Mouse (Mus musculus) cerebellum, postnatal 4 days (tissue): ENCODE data around the gene Anxa2.
A peak's percentile ranks its signal among the peaks of the same experiment; 100 is the strongest.

Source experiments
- DNase-seq, 2 experiments: peaks; one replicate each; pipeline ENCODE4 v3.0.0; 2022; ENCODE audit warnings: low spot score in 2 of 2, mixed read lengths in 1 of 2

The Anxa2 gene

DNA sequence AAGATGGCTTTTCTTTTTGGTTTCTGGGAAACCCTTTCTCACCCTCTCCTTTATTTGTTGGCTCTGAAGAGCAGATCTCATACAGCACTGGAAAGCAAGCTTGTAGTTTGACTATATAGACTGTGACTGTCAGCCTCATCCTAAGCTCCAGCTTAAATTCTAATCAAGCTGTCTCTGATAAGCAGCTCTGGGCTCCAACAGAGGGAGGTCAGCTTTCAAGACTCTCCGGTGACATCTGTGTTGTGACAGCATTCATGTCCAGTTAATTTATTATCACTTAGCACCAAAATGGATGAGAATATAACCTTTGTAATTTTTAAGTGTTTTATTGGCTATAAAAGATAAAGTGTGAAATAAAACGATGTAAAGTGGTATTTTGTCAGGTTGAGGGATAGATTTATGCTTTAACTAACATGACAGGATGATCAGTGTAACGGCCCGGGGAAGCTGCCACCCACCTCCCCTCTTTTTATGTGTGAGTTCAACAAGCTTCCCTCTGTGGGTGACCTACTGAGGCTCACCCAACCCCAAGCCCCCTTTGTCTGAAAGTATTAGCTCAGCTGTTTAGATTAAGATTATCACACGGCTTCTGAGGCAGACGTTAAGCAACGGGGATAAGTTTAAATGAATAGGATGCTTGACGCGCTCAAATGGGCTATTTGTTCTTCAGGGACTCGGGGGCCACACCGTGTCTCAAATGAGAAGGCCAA, 58.6 kb downstream of the Anxa2 start:
- no peak for DNase-seq

DNA sequence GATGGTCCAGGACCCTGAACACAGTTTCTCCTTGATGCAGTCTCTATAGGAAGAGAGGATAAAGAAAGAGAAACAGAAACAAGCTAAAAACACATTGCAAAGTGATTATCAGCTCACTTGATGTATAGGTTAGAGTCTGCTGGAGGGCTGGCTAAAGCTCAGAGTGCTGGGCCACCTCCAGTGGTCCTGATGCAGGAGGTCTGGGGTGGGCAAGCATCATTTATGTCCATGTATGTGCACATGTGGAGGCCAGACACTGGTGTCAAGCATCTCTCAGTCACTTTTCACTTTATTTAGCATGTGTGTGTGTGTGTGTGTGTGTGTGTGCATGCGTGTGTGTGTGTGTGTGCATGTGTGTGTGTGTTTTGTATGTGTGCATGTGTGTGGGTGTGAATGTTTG, 59.3 kb downstream of the Anxa2 start:
- no peak for DNase-seq

DNA sequence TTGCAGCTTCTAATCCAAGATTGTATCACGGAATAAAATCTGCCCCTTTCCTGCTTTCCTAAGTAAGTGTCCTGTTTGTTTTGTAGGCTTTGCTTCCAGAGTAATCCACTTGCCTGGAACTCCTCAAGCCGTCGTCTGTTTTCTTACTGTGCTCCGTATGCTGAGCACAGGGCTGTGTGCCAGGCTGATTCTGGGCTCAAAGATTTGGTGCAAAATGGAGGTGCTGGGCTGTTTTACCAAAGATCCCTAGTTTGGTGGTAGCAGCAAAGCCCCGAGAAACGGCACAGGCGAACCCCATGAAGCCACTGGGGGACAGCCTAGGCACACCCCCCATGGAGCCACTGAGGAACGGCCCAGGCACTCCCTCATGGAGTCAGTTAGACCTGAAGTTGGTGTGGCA, 60.8 kb downstream of the Anxa2 start:
- DNase-seq, result peak in 1 of 2 experiments; percentile 16

DNA sequence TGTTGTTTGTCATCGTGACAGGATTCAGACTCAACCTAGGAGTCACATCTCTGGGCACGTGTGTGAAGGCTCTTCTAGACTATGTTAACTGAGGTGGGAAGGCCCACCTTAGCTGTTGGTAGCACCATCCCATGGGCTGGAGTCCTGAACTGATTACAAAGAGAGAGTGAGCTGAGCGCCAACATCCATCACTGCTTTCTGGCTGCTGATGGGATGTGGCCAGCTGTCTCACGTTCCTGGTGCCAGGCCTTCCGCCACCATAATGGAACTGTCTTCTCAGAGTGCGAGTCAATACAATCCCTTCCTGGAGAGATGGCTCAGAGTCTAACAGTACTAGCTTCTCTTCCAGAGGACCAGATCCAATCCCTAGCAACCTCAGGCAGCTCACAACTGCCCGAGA, 62.0 kb downstream of the Anxa2 start:
- peak in 1 of 2 experiments; percentile 21 for DNase-seq

DNA sequence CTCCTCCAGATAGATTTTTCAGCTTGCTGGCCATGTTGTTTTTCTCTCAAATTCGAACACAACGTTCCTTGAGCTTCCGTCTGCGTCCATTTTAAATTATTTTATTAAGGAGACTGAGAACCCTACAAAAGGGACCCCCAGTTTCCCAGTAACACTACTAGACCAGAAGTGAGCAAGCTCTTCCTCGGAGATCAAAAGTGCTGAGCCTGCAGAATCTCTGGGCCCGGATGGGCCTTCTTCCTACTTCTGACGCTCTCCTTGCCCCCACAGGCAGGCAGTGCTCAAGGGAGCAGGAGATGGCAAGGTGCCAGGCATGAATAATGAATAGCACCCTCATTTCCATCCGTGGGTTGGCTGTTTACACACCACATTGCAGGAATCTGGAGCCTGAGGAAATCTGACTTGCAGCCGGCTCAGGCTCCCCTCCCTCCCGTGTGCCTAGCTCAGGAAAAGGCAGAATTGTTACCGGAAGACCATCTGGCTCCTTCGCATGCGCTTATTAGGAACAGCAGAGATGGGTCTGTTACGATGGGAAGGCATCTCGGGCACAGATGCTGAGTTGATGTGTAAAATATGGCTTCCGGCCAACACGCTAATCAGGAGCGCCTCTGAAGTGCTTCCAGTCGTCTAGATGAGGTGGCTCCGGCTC, 64.1 kb downstream of the Anxa2 start:
- DNase-seq, result peak in 1 of 2 experiments; percentile 52
